ENCODE assay signal across 8 mouse cellular contexts in genomic region chr8:11550281-11550948, GRCm38 (mm10). TPM values are rescaled to one million over a fixed set of nuclear protein-coding genes. Genes with fewer than 3 reads are reported as not detected.
DNase-seq lines count a peak whose midpoint lies in the region; ATAC-seq lines count a peak whose summit lies in the region.

Gene Cars2, minus strand, starts transcription at chr8:11550783.

- peak; percentile 88 for DNase-seq in c-Kit-positive CD71-negative TER-119-negative erythroid progenitor cells, embryonic 14.5 days (ENCODE audit: low read depth)
- DNase-seq in forebrain, embryonic 11.5 days (ENCODE audit: low spot score) = peak; percentile 91
- DNase-seq in kidney, postnatal 36 days = peak; percentile 96 to 98
- DNase-seq in telencephalon, adult 2 months (ENCODE audit: low read depth, low spot score) = peak; percentile 80

- H3K27me3 ChIP-seq in forebrain, embryonic 11.5 days (ENCODE audit: control insufficient read depth, insufficient read depth, low read length) = no peaks in the 10 kb centered on the region
- H3K27me3 ChIP-seq in heart, embryonic 16.5 days (ENCODE audit: control insufficient read depth, insufficient read depth, low read length) = no peaks in the 10 kb centered on the region
- H3K27me3 ChIP-seq in liver, embryonic 15.5 days = no peaks in the 10 kb centered on the region
- no peaks in the 10 kb centered on the region for H3K27me3 ChIP-seq in neural tube, embryonic 12.5 days (replicated peaks)

- H3K36me3 ChIP-seq in forebrain, embryonic 11.5 days (ENCODE audit: control insufficient read depth, insufficient read depth, low read length) = no peaks in the 10 kb centered on the region
- no peaks in the 10 kb centered on the region for H3K36me3 ChIP-seq in heart, embryonic 16.5 days (ENCODE audit: control insufficient read depth, insufficient read depth)
- H3K36me3 ChIP-seq in liver, embryonic 15.5 days (replicated peaks) = peaks cover 4% of the 10 kb centered on the region; the same call in 1 of the 2 replicates
- H3K36me3 ChIP-seq in neural tube, embryonic 12.5 days = peaks cover 7% of the 10 kb centered on the region; the same call in 1 of the 2 replicates

- peak within 1 kb of the TSS; percentile 72 for H3K4me3 ChIP-seq in forebrain, embryonic 11.5 days (ENCODE audit: low read depth, low read length)
- peak within 1 kb of the TSS; percentile 85 for H3K4me3 ChIP-seq in heart, embryonic 16.5 days (ENCODE audit: low read length)
- H3K4me3 ChIP-seq in liver, embryonic 15.5 days (replicated peaks) = peak within 1 kb of the TSS; percentile 90
- peak within 1 kb of the TSS; percentile 81 for H3K4me3 ChIP-seq in neural tube, embryonic 12.5 days

- no peaks in the 10 kb centered on the region for H3K9me3 ChIP-seq in forebrain, embryonic 11.5 days (ENCODE audit: control insufficient read depth, low read length)
- H3K9me3 ChIP-seq in heart, embryonic 16.5 days (replicated peaks; ENCODE audit: control insufficient read depth, low read length) = no peaks in the 10 kb centered on the region
- no peaks in the 10 kb centered on the region for H3K9me3 ChIP-seq in liver, embryonic 15.5 days (replicated peaks)
- H3K9me3 ChIP-seq in neural tube, embryonic 12.5 days = no peaks in the 10 kb centered on the region

- peak; percentile 75 for ATAC-seq in CD4-positive, CD25-positive, alpha-beta regulatory T cell, adult 4 months
- peak; percentile 64 for ATAC-seq in forebrain, embryonic 11.5 days (replicated peaks; ENCODE audit: low FRiP score)
- ATAC-seq in heart, embryonic 16.5 days (replicated peaks; ENCODE audit: extremely low read depth, insufficient read depth, low FRiP score) = peak; percentile 68
- ATAC-seq in liver, embryonic 15.5 days (ENCODE audit: insufficient read depth) = peak; percentile 76
- peak; percentile 52 for ATAC-seq in neural tube, embryonic 12.5 days (ENCODE audit: low FRiP score, low read depth)

- H3K4me2 ChIP-seq in forebrain, embryonic 11.5 days (ENCODE audit: low read depth, low read length, severe bottlenecking) = peak within 1 kb of the TSS; percentile 73
- peak within 1 kb of the TSS; percentile 78 for H3K4me2 ChIP-seq in heart, embryonic 16.5 days (ENCODE audit: low read depth, low read length)
- H3K4me2 ChIP-seq in liver, embryonic 15.5 days = peak within 1 kb of the TSS; percentile 95
- H3K4me2 ChIP-seq in neural tube, embryonic 12.5 days (replicated peaks) = peak within 1 kb of the TSS; percentile 76

- under 1% methylated on average over 53 of the region's 53 CpGs for WGBS in forebrain, embryonic 11.5 days
- under 1% methylated on average over 53 of the region's 53 CpGs for WGBS in heart, embryonic 16.5 days
- under 1% methylated on average over 53 of the region's 53 CpGs for WGBS in liver, embryonic 15.5 days (ENCODE audit: insufficient replicate concordance)
- under 1% methylated on average over 53 of the region's 53 CpGs for WGBS in neural tube, embryonic 12.5 days

- H3K9ac ChIP-seq in forebrain, embryonic 11.5 days (ENCODE audit: low read length) = peak within 1 kb of the TSS; percentile 80
- peak within 1 kb of the TSS; percentile 93 for H3K9ac ChIP-seq in heart, embryonic 16.5 days (ENCODE audit: low read length)
- peak within 1 kb of the TSS; percentile 88 for H3K9ac ChIP-seq in liver, embryonic 15.5 days
- H3K9ac ChIP-seq in neural tube, embryonic 12.5 days = peak within 1 kb of the TSS; percentile 88

- H3K4me1 ChIP-seq in forebrain, embryonic 11.5 days (replicated peaks; ENCODE audit: control insufficient read depth, insufficient read depth, low read length) = peaks cover 11% of the 10 kb centered on the region; the same call in 1 of the 2 replicates
- peaks cover 13% of the 10 kb centered on the region for H3K4me1 ChIP-seq in heart, embryonic 16.5 days (ENCODE audit: control insufficient read depth, insufficient read depth, low read length)
- peaks cover 47% of the 10 kb centered on the region for H3K4me1 ChIP-seq in liver, embryonic 15.5 days (replicated peaks)
- H3K4me1 ChIP-seq in neural tube, embryonic 12.5 days = 0 out of 2 replicates have a peak, but pooled peaks cover 11% of the 10 kb centered on the region

- peak within 1 kb of the TSS; percentile 74 for H3K27ac ChIP-seq in forebrain, embryonic 11.5 days (ENCODE audit: low read depth, low read length)
- peak within 1 kb of the TSS; percentile 92 for H3K27ac ChIP-seq in heart, embryonic 16.5 days (ENCODE audit: low read length)
- H3K27ac ChIP-seq in liver, embryonic 15.5 days (replicated peaks) = peak within 1 kb of the TSS; percentile 92
- peak within 1 kb of the TSS; percentile 73; the same call in 1 of the 2 replicates for H3K27ac ChIP-seq in neural tube, embryonic 12.5 days

RNA-seq across cellular contexts. Expression of gene Cars2, which starts in this region (rescaled TPM):
- 10 to 100 TPM; 11.8 to 14.4 TPM for polyA plus RNA-seq in CD4-positive, CD25-positive, alpha-beta regulatory T cell, adult 4 months (2017; shearing (Covaris generic))
- polyA plus RNA-seq in forebrain, embryonic 11.5 days (2014; fragmentation: Nextera tagmentation; extraction: Ambion mirVana) = 19.9 and 21.6 TPM in 2 replicates
- polyA plus RNA-seq in heart, embryonic 16.5 days (2015; fragmentation: Nextera tagmentation; extraction: Ambion mirVana) = 33.2 and 36.0 TPM in 2 replicates
- polyA plus RNA-seq in liver, embryonic 15.5 days (2015; fragmentation: Nextera tagmentation; extraction: Ambion mirVana) = 12.3 and 15.1 TPM in 2 replicates
- polyA plus RNA-seq in neural tube, embryonic 12.5 days (2016; fragmentation: Nextera tagmentation; extraction: Ambion mirVana) = 20.7 and 22.7 TPM in 2 replicates

Comparison
In these comparisons a context has a peak if more than half of its experiments do, and no peak if none do; other contexts are left out.
1. Peak in every context shown above with its lines: DNase-seq, ATAC-seq, H3K4me3 ChIP-seq and H3K27ac ChIP-seq.